In the genomic region with DNA sequence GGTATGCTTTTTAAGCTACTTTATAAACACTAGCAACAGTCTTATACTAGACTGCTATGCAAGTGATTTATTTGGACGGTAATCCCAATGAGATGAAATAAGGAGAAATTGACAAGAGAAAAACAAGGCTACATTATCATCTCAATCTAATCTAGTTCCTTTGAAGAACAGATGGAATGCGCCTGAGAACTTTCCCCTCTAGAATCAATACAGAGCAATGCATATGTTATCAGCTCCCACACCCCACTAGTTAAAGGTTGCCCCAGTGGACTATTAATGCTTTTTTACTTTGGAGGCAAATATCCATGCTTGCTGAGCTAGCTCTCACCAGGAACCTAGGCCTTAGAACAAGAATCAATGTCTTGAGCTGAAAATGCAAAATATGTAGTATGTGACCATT, we compare ENCODE assay signal across 22 mouse cellular contexts. TPM values are rescaled to one million over a fixed set of nuclear protein-coding genes. Genes with fewer than 3 reads are reported as not detected.
DNase-seq lines count a peak whose midpoint lies in the region; ATAC-seq and TF ChIP-seq lines count a peak whose summit lies in the region.
"Had no signal": no experiment of that assay in that cellular context is flagged by ENCODE, and none has a peak within 500 bp of the region (broad histone marks: within the 10 kb centered on the region; RNA-seq: fewer than 3 reads in every experiment).

No protein-coding gene starts in this region.

- no peak for DNase-seq in liver, embryonic 14.5 days (ENCODE audit: low read depth in 3 of 3, low spot score in 3 of 3)
- no peak for DNase-seq in liver
- no peak for DNase-seq in G1E (ENCODE audit: low spot score)
- DNase-seq: adrenal gland, adult 2 months; adrenal gland, adult 8-10 months; adrenal gland, postnatal 10 days; adrenal gland, postnatal 14 days; adrenal gland, postnatal 25 days; adrenal gland, postnatal 36 days; B cell, adult 2 months; cerebellum, adult 11 months; cerebellum, adult 11-12 months; cerebellum, adult 18-20 months had no signal

- H3K27me3 ChIP-seq in intestine, postnatal 0 days (replicated peaks; ENCODE audit: control insufficient read depth, insufficient read depth, low read length): no peaks in the 10 kb centered on the region
- H3K27me3 ChIP-seq in intestine, embryonic 16.5 days (replicated peaks; ENCODE audit: control insufficient read depth, insufficient read depth, low read length): no peaks in the 10 kb centered on the region
- H3K27me3 ChIP-seq in liver, embryonic 14.5 days (ENCODE audit: control insufficient read depth, insufficient read depth, low read length): no peaks in the 10 kb centered on the region
- no peaks in the 10 kb centered on the region for H3K27me3 ChIP-seq in G1E (ENCODE audit: insufficient read depth, low read length)
- H3K27me3 ChIP-seq in small intestine, adult 2 months (ENCODE audit: control insufficient read depth, insufficient read depth, low read length): no peaks in the 10 kb centered on the region
- H3K27me3 ChIP-seq in neural tube, embryonic 15.5 days (replicated peaks): no peaks in the 10 kb centered on the region
- H3K27me3 ChIP-seq: CH12.LX, Patski had no signal

- H3K36me3 ChIP-seq in intestine, postnatal 0 days (ENCODE audit: control insufficient read depth, insufficient read depth): no peaks in the 10 kb centered on the region
- H3K36me3 ChIP-seq in intestine, embryonic 16.5 days (ENCODE audit: control insufficient read depth, insufficient read depth, low read length): no peaks in the 10 kb centered on the region
- no peaks in the 10 kb centered on the region for H3K36me3 ChIP-seq in liver, embryonic 14.5 days (replicated peaks; ENCODE audit: control insufficient read depth, insufficient read depth, low read depth)
- H3K36me3 ChIP-seq in G1E (replicated peaks): peaks cover 9% of the 10 kb centered on the region
- no peaks in the 10 kb centered on the region for H3K36me3 ChIP-seq in small intestine, adult 2 months (ENCODE audit: control insufficient read depth, insufficient read depth, low read length)
- no peaks in the 10 kb centered on the region for H3K36me3 ChIP-seq in neural tube, embryonic 15.5 days

- ATAC-seq in intestine, postnatal 0 days: peak; percentile 51; the same call in 1 of the 2 replicates
- no peak for ATAC-seq in intestine, embryonic 16.5 days
- no peak for ATAC-seq in liver, embryonic 14.5 days (ENCODE audit: insufficient read depth)
- peak; percentile 29; the same call in 1 of the 2 replicates for ATAC-seq in G1E (ENCODE audit: extremely low read depth, insufficient number of reproducible peaks, low FRiP score, poor library complexity, severe bottlenecking)
- ATAC-seq in neural tube, embryonic 15.5 days (ENCODE audit: low FRiP score): no peak
- no peak for ATAC-seq in erythroid progenitor cell, adult 5-6 weeks (replicated peaks; ENCODE audit: low FRiP score, poor library complexity, severe bottlenecking)
- ATAC-seq: activated CD4-positive, CD25-positive, alpha-beta regulatory T cell, adult 4 months; CD4-positive, CD25-positive, alpha-beta regulatory T cell, adult 4 months; Patski had no signal

- no peak overlapping the region for H3K27ac ChIP-seq in intestine, postnatal 0 days (ENCODE audit: low read depth, low read length)
- H3K27ac ChIP-seq in intestine, embryonic 16.5 days (ENCODE audit: low read length): no peak overlapping the region
- H3K27ac ChIP-seq in liver, embryonic 14.5 days: no peak overlapping the region
- H3K27ac ChIP-seq in small intestine, adult 2 months (ENCODE audit: insufficient read depth, low read depth, low read length): 0 out of 2 replicates have a peak overlapping the region, but pooled peaks have one; percentile 42
- no peak overlapping the region for H3K27ac ChIP-seq in neural tube, embryonic 15.5 days (replicated peaks)

- TF ChIP-seq POLR2A in small intestine, adult 2 months (IDR thresholded peaks at IDR 0.05; ENCODE audit: low read depth, low read length): no peak

- H3K9ac ChIP-seq in intestine, postnatal 0 days (ENCODE audit: low read depth, low read length): no peak overlapping the region
- no peak overlapping the region for H3K9ac ChIP-seq in intestine, embryonic 16.5 days (ENCODE audit: low read depth, low read length)
- H3K9ac ChIP-seq in liver, embryonic 14.5 days (replicated peaks): no peak overlapping the region
- H3K9ac ChIP-seq in neural tube, embryonic 15.5 days (replicated peaks): no peak overlapping the region

- TF ChIP-seq CTCF in intestine, postnatal 0 days (IDR thresholded peaks at IDR 0.05; ENCODE audit: low read depth): no peak
- no peak for TF ChIP-seq CTCF in liver, embryonic 14.5 days (IDR thresholded peaks at IDR 0.05; ENCODE audit: low read depth)
- TF ChIP-seq CTCF in G1E (IDR thresholded peaks at IDR 0.05; ENCODE audit: low read depth, low read length): no peak
- TF ChIP-seq CTCF in small intestine, adult 2 months (IDR thresholded peaks at IDR 0.05; ENCODE audit: extremely low read depth, insufficient read length, insufficient replicate concordance, low read depth, low read length): no peak

- TF ChIP-seq EP300 in liver, embryonic 14.5 days (IDR thresholded peaks at IDR 0.05; ENCODE audit: low read depth): 0 out of 2 replicates have a peak, but pooled peaks have one; percentile 18

- no peak overlapping the region for H3K4me2 ChIP-seq in intestine, postnatal 0 days (replicated peaks; ENCODE audit: low read depth)
- no peak overlapping the region for H3K4me2 ChIP-seq in intestine, embryonic 16.5 days (ENCODE audit: low read depth, low read length)
- no peak overlapping the region for H3K4me2 ChIP-seq in liver, embryonic 14.5 days (ENCODE audit: low read depth)
- H3K4me2 ChIP-seq in neural tube, embryonic 15.5 days: no peak overlapping the region

- no peaks in the 10 kb centered on the region for H3K9me3 ChIP-seq in intestine, postnatal 0 days (ENCODE audit: control insufficient read depth)
- no peaks in the 10 kb centered on the region for H3K9me3 ChIP-seq in intestine, embryonic 16.5 days (ENCODE audit: control insufficient read depth, low read length)
- H3K9me3 ChIP-seq in liver, embryonic 14.5 days (ENCODE audit: control insufficient read depth, low read length): no peaks in the 10 kb centered on the region
- no peaks in the 10 kb centered on the region for H3K9me3 ChIP-seq in G1E (replicated peaks)
- no peaks in the 10 kb centered on the region for H3K9me3 ChIP-seq in neural tube, embryonic 15.5 days (replicated peaks)

- H3K4me1 ChIP-seq in intestine, postnatal 0 days (replicated peaks; ENCODE audit: control insufficient read depth, insufficient read depth, low read length): no peaks in the 10 kb centered on the region
- peaks cover 10% of the 10 kb centered on the region; the same call in 1 of the 2 replicates for H3K4me1 ChIP-seq in intestine, embryonic 16.5 days (ENCODE audit: control insufficient read depth, insufficient read depth, low read length)
- peaks cover 4 to 20% of the 10 kb centered on the region in 2 experiments for H3K4me1 ChIP-seq in liver, embryonic 14.5 days (replicated peaks; ENCODE audit: control insufficient read depth in 2 of 2, insufficient read depth in 2 of 2, low read length in 1 of 2)
- H3K4me1 ChIP-seq in G1E (ENCODE audit: insufficient read depth, low read depth, low read length): peaks cover 81% of the 10 kb centered on the region
- peaks cover 14% of the 10 kb centered on the region; the same call in 1 of the 2 replicates for H3K4me1 ChIP-seq in small intestine, adult 2 months (ENCODE audit: control insufficient read depth, insufficient read depth, insufficient read length, low read length)
- no peaks in the 10 kb centered on the region for H3K4me1 ChIP-seq in neural tube, embryonic 15.5 days

- no peak overlapping the region for H3K4me3 ChIP-seq in intestine, postnatal 0 days (ENCODE audit: low read depth, low read length)
- no peak overlapping the region for H3K4me3 ChIP-seq in intestine, embryonic 16.5 days (ENCODE audit: low read length)
- no peak overlapping the region for H3K4me3 ChIP-seq in liver, embryonic 14.5 days (ENCODE audit: insufficient read depth in 1 of 2, low read depth in 2 of 2, low read length in 2 of 2)
- H3K4me3 ChIP-seq in G1E (ENCODE audit: low read depth, low read length): no peak overlapping the region
- H3K4me3 ChIP-seq in small intestine, adult 2 months (ENCODE audit: low read depth, low read length): no peak overlapping the region
- H3K4me3 ChIP-seq in neural tube, embryonic 15.5 days (replicated peaks): no peak overlapping the region

- WGBS in intestine, postnatal 0 days: 60% methylated on average over 2 of the region's 2 CpGs
- WGBS in intestine, embryonic 16.5 days: 74% methylated on average over 2 of the region's 2 CpGs
- 38% methylated on average over 2 of the region's 2 CpGs for WGBS in liver, embryonic 14.5 days (ENCODE audit: insufficient replicate concordance)
- 28% methylated on average over 2 of the region's 2 CpGs for WGBS in small intestine, adult 2 months
- WGBS in neural tube, embryonic 15.5 days: 94% methylated on average over 2 of the region's 2 CpGs

RNA-seq across cellular contexts. Expression of gene Rps6ka5, which starts 19.5 kb away (rescaled TPM):
- 1.2 TPM in 2 replicates for polyA plus RNA-seq in intestine, postnatal 0 days (2015; fragmentation: Nextera tagmentation; extraction: Ambion mirVana)
- 1.7 and 1.9 TPM in 2 replicates for polyA plus RNA-seq in intestine, embryonic 16.5 days (2015; fragmentation: Nextera tagmentation; extraction: Ambion mirVana)
- polyA plus RNA-seq in liver, embryonic 14.5 days (2012; rRNA removed): 0.80 and 1.4 TPM in 2 replicates
- 0.81 and 1.2 TPM in 2 replicates for polyA plus RNA-seq in liver, embryonic 14.5 days (2014; fragmentation: Nextera tagmentation; extraction: Ambion mirVana)
- total RNA-seq in G1E (2014; fragmentation: Nextera tagmentation): 41.5 and 43.2 TPM in 2 replicates
- total RNA-seq in G1E (2017): 52.2 TPM in 2 replicates
- polyA plus RNA-seq in G1E (2012): 10.9 and 12.6 TPM in 2 replicates
- polyA plus RNA-seq in small intestine, adult 2 months (2012; rRNA removed): 0.62 TPM in 2 replicates
- 4.9 and 5.9 TPM in 2 replicates for polyA plus RNA-seq in neural tube, embryonic 15.5 days (2015; fragmentation: Nextera tagmentation; extraction: Ambion mirVana)
- total RNA-seq in erythroid progenitor cell, adult 5-6 weeks (2015; ENCODE audit: low replicate concordance): 18.0 and 22.2 TPM in 2 replicates
- total RNA-seq in erythroid progenitor cell, adult 5-6 weeks (2017; ENCODE audit: low replicate concordance): 21.6 and 21.8 TPM in 2 replicates

Comparison
In these comparisons a context has a peak if more than half of its experiments do, and no peak if none do; other contexts are left out.
1. ATAC-seq: peak in intestine, postnatal 0 days (single experiment) and G1E (single experiment); none in intestine, embryonic 16.5 days (single experiment), liver, embryonic 14.5 days (single experiment), neural tube, embryonic 15.5 days (single experiment) and erythroid progenitor cell, adult 5-6 weeks (single experiment).